Mouse (Mus musculus) heart, adult 11 months (tissue): Measurements from ENCODE around the gene Pm20d1.

Source experiments
- DNase-seq: peaks from one replicate; pipeline ENCODE4 v3.0.0; 2022

The Pm20d1 gene

DNA sequence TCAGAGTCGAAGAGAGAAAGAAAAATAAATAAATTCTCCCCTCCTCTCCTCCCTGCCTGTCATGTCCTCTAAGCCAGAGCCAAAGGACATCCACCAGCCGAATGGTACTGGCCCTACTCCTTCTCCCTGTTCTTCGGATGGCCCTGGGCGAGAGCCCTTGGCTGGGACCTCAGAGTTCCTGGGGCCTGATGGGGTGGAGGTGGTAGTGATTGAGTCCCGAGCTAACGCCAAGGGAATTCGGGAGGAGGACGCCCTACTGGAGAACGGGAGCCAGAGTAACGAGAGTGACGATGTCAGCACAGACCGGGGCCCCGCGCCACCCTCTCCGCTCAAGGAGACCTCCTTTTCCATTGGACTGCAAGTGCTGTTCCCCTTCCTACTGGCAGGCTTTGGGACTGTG is 33.4 kb downstream of the Pm20d1 start:
- DNase-seq = peak; percentile 96

GRCm38 (mm10) chr1:131830971-131831641 is 33.9 kb downstream of the Pm20d1 start:
- DNase-seq = peak; percentile 88

DNA sequence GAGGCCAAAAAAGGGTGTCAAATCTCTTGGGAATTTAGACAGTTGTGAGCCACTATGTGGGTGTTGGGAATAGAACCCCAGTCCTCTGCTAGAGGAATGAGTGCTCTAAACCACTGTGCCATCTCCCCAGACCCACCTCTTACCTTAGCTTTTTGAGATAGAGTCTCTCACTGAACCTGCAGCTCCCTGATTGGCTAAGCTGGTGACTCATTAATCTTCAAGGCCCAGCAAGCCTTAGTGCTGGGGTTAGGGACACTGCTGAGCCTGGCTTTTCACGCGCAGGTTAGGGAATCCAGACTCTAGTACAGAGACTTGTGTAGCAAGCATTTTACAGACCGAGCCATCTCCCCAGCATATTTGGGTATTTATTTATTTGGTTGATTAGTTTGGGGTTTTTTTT is 39.9 kb downstream of the Pm20d1 start:
- DNase-seq = no peak

GRCm38 (mm10) chr1:131838542-131838941 is 41.4 kb downstream of the Pm20d1 start:
- DNase-seq = no peak

DNA sequence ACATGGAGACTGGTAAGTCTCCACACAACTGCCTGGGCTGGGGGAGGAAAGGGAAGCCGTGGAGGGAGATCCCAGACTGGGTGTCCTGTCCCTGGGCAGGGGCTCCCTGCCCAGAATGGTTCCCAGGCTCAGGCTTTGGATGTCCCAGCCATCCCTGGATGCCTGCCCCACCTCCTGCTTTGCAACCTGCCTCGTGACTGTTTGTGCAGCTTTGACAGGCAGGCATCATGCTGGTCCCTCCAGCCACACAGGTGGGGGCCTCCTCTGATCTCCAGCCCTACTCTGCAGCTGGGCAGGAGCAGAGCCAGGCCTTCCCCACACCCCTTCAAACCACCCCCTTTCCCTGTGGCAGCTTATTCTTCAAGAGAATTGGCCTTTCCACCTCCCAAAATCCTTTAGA is 42.1 kb downstream of the Pm20d1 start:
- peak; percentile 97 for DNase-seq

DNA sequence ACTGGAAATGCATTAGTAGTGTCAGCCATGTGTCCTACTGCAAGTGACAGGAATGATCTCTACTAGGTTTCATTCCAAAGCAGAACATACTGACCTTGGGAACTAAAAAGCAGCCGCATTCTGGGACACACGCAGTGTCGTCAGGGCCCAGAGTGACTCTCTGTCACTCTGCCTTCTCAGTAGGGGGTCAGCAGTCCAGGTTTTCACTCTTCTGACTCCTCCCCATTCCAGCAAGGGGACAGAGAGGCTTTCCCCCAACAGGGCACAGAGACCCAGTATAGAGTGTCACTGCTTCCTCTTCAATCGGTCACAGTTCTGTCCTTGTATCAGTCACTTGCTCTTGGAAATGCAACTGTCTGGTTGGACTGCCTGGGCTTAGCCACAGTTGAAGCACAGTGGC is 45.0 kb downstream of the Pm20d1 start:
- peak; percentile 91 for DNase-seq

DNA sequence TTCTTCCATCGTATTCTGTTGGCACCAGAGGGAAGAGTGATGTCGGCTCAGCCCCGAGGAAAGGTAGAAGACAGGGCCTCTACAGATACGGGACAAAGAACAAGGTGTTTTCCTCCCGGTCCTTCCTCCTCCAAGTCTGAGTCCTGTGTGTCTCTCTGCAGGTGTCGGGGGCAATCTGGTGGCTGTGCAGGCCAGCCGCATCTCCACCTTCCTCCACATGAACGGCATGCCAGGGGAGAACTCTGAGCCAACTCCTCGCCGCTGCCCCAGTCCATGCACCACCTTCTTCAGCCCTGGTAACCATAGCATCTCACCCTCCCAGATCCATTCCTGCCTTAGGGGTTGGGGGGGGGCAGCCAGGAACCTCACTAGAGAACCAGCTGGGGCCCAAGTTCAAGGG is 46.6 kb downstream of the Pm20d1 start:
- no peak for DNase-seq

GRCm38 (mm10) chr1:131844883-131845282 is 47.7 kb downstream of the Pm20d1 start:
- DNase-seq = peak; percentile 83

DNA sequence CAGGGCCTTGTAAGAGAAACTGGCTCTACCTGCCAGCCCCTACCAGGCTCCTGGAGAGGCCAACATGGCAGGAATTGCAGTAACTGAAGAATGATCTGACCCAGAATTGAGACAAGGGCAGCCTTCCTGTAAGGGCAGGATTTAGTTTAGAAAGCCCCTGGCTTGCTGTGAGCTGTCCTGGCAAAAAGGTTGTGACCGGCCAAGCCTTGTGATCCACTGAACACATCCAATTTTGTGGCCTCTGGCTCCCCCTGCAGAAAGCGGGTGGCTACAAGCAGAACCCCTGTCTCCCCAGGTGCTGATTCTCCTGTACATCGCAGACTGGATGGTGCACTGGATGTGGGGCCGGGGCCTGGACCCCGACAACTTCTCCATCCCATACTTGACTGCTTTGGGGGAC is 49.1 kb downstream of the Pm20d1 start:
- peak; percentile 96 for DNase-seq

DNA sequence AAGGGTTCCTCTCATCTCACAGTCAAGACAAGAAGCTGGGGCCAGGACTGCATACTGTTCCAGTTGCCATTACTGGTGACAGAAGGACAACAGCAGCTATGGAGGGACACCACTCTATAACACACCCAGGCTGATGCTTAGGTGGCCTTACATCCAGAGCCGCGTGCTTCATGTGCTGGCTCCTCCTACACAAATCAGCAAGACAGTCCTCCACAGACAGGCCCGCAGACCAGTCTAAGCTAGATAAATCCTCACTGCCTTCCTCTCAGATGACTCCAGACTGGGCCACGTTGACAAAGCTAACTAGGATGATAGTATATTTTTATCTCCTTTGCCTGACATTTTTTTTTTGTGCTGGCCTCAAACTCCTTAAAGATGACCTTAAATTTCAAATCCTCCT is 64.6 kb downstream of the Pm20d1 start:
- no peak for DNase-seq

GRCm38 (mm10) chr1:131865596-131865995 is 68.4 kb downstream of the Pm20d1 start:
- DNase-seq = peak; percentile 80

DNA sequence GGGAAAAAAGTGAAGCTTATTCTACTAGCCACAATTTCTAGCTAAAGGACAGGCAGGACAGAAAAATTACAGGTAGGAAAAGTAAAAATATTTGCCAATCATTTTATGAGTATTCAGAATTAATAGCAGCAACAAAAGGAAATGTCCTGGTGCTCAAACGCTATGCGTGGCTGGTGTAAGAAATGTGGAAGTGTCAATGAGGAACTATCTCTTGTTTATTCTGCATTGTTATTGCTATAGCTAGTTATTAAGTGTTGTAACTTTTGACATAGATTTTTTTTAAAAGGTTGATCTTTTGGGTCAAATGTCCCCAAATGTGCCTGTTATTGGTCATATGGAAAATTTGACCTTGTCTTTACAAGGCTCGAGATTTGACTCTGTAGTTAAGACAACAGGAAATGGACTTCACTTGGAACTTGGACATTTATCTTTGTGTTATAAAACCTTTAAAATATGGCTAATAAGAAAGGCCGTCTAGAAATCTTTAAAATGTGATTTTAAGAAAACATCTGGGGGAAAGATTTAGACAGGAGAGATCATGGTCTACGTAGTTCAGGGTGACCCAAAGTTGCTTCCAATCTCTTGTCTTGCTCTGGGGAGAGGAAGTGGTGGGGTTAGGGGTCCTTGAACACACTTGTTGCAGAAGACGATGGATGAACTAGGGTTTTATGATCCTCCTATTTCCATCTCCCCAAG is 69.3 kb downstream of the Pm20d1 start:
- DNase-seq = no peak

GRCm38 (mm10) chr1:131867093-131867945 is 70.1 kb downstream of the Pm20d1 start, which contains the start of gene Rab29:
Rab29 (plus strand) TSS chr1:131867224.
- DNase-seq = peak; percentile 99

- no peak for DNase-seq
These were observed 70.7 kb downstream of the Pm20d1 start for GRCm38 (mm10) chr1:131867946-131868290.

- DNase-seq = no peak
These were observed 72.4 kb downstream of the Pm20d1 start for GRCm38 (mm10) chr1:131869561-131869960.
